Mouse (Mus musculus): ENCODE results near the gene Eno1. TPM values are rescaled to one million over a fixed set of nuclear protein-coding genes. Genes with fewer than 3 reads are reported as not detected.
"Not testable (repeated sequence)": the region's sequence is repeated elsewhere in the genome, so short reads cannot be mapped to it uniquely, and the experiment has no call there.

The Eno1 gene
- polyA plus RNA-seq, 1 experiment from 2014 or later, result 1,276 TPM

GRCm38 (mm10) chr4:150266655-150267223 is 30.2 kb downstream of the Eno1 start:
- no peak for ATAC-seq
- H3K9ac ChIP-seq (ENCODE audit: low read depth, low read length), result no peak overlapping the region
- H3K27me3 ChIP-seq (replicated peaks; ENCODE audit: control insufficient read depth, insufficient read depth, low read length), result no peaks in the 10 kb centered on the region
- WGBS, result 57% methylated on average over 21 of the region's 21 CpGs
- H3K36me3 ChIP-seq (ENCODE audit: control insufficient read depth, insufficient read depth, low read length), result no peaks in the 10 kb centered on the region
- no peaks in the 10 kb centered on the region for H3K9me3 ChIP-seq (ENCODE audit: control insufficient read depth, low read length)
- H3K4me1 ChIP-seq (ENCODE audit: control insufficient read depth, insufficient read depth, low read depth, low read length), result peaks cover 2% of the 10 kb centered on the region; the same call in 1 of the 2 replicates
- H3K4me3 ChIP-seq (ENCODE audit: low read length), result no peak overlapping the region
- 0 out of 2 replicates have a peak overlapping the region, but pooled peaks have one; percentile 59 for H3K27ac ChIP-seq (ENCODE audit: low read depth, low read length)
- H3K4me2 ChIP-seq (ENCODE audit: low read length), result peak overlapping the region; percentile 32

- Histone ChIP-seq H3K4me1 (ENCODE audit: control insufficient read depth, insufficient read depth, low read depth, low read length) (peaks cover 9% of the 10 kb centered on the region), H3K9me3 (ENCODE audit: control insufficient read depth, low read length) (no peaks in the 10 kb centered on the region), H3K9ac (ENCODE audit: low read depth, low read length) (no peak overlapping the region), H3K4me2 (ENCODE audit: low read length) (no peak overlapping the region), H3K27me3 (replicated peaks; ENCODE audit: control insufficient read depth, insufficient read depth, low read length) (no peaks in the 10 kb centered on the region), H3K4me3 (ENCODE audit: low read length) (no peak overlapping the region), H3K27ac (ENCODE audit: low read depth, low read length) (no peak overlapping the region), H3K36me3 (ENCODE audit: control insufficient read depth, insufficient read depth, low read length) (no peaks in the 10 kb centered on the region)
- ATAC-seq, result no peak
- 84% methylated on average over 33 of the region's 33 CpGs for WGBS
These were observed 32.4 kb downstream of the Eno1 start for GRCm38 (mm10) chr4:150268674-150269653.

- no peak overlapping the region for H3K4me2 ChIP-seq (ENCODE audit: low read length)
- ATAC-seq, result no peak
- no peak overlapping the region for H3K9ac ChIP-seq (ENCODE audit: low read depth, low read length)
- H3K9me3 ChIP-seq (ENCODE audit: control insufficient read depth, low read length), result no peaks in the 10 kb centered on the region
- no peak overlapping the region for H3K4me3 ChIP-seq (ENCODE audit: low read length)
- peaks cover 9% of the 10 kb centered on the region for H3K4me1 ChIP-seq (ENCODE audit: control insufficient read depth, insufficient read depth, low read depth, low read length)
- WGBS, result 57% methylated on average over 7 of the region's 7 CpGs
- H3K27me3 ChIP-seq (replicated peaks; ENCODE audit: control insufficient read depth, insufficient read depth, low read length), result no peaks in the 10 kb centered on the region
- no peaks in the 10 kb centered on the region for H3K36me3 ChIP-seq (ENCODE audit: control insufficient read depth, insufficient read depth, low read length)
- H3K27ac ChIP-seq (ENCODE audit: low read depth, low read length), result no peak overlapping the region
These were observed 33.2 kb downstream of the Eno1 start for GRCm38 (mm10) chr4:150269679-150270078.

GRCm38 (mm10) chr4:150270718-150271117 is 34.2 kb downstream of the Eno1 start:
- not testable (repeated sequence) for H3K27ac ChIP-seq (ENCODE audit: low read depth, low read length); H3K9me3 ChIP-seq (ENCODE audit: control insufficient read depth, low read length); ATAC-seq; H3K36me3 ChIP-seq (ENCODE audit: control insufficient read depth, insufficient read depth, low read length); H3K4me2 ChIP-seq (ENCODE audit: low read length); H3K4me3 ChIP-seq (ENCODE audit: low read length); H3K9ac ChIP-seq (ENCODE audit: low read depth, low read length); H3K27me3 ChIP-seq (replicated peaks; ENCODE audit: control insufficient read depth, insufficient read depth, low read length); H3K4me1 ChIP-seq (ENCODE audit: control insufficient read depth, insufficient read depth, low read depth, low read length)
- 67% methylated on average over 3 of the region's 4 CpGs for WGBS

- H3K4me1 ChIP-seq (ENCODE audit: control insufficient read depth, insufficient read depth, low read depth, low read length), result peaks cover 7% of the 10 kb centered on the region
- WGBS, result 3% methylated on average over 9 of the region's 9 CpGs
- H3K27me3 ChIP-seq (replicated peaks; ENCODE audit: control insufficient read depth, insufficient read depth, low read length), result no peaks in the 10 kb centered on the region
- H3K27ac ChIP-seq (ENCODE audit: low read depth, low read length), result no peak overlapping the region
- no peaks in the 10 kb centered on the region for H3K36me3 ChIP-seq (ENCODE audit: control insufficient read depth, insufficient read depth, low read length)
- no peak overlapping the region for H3K4me2 ChIP-seq (ENCODE audit: low read length)
- no peak overlapping the region for H3K4me3 ChIP-seq (ENCODE audit: low read length)
- ATAC-seq, result peak; percentile 65
- no peaks in the 10 kb centered on the region for H3K9me3 ChIP-seq (ENCODE audit: control insufficient read depth, low read length)
- no peak overlapping the region for H3K9ac ChIP-seq (ENCODE audit: low read depth, low read length)
These were observed 36.2 kb downstream of the Eno1 start for GRCm38 (mm10) chr4:150272725-150273124.

GRCm38 (mm10) chr4:150275531-150275930 is 39.0 kb downstream of the Eno1 start:
- Histone ChIP-seq H3K4me3 (ENCODE audit: low read length) (no peak overlapping the region), H3K4me2 (ENCODE audit: low read length) (no peak overlapping the region), H3K36me3 (ENCODE audit: control insufficient read depth, insufficient read depth, low read length) (no peaks in the 10 kb centered on the region), H3K9me3 (ENCODE audit: control insufficient read depth, low read length) (no peaks in the 10 kb centered on the region), H3K9ac (ENCODE audit: low read depth, low read length) (no peak overlapping the region), H3K27me3 (replicated peaks; ENCODE audit: control insufficient read depth, insufficient read depth, low read length) (no peaks in the 10 kb centered on the region), H3K4me1 (ENCODE audit: control insufficient read depth, insufficient read depth, low read depth, low read length) (peaks cover 10% of the 10 kb centered on the region), H3K27ac (ENCODE audit: low read depth, low read length) (no peak overlapping the region)
- no peak for ATAC-seq
- 80% methylated on average over 5 of the region's 5 CpGs for WGBS

- not testable (repeated sequence) for ATAC-seq; H3K4me3 ChIP-seq (ENCODE audit: low read length); H3K27me3 ChIP-seq (replicated peaks; ENCODE audit: control insufficient read depth, insufficient read depth, low read length); H3K27ac ChIP-seq (ENCODE audit: low read depth, low read length); H3K4me1 ChIP-seq (ENCODE audit: control insufficient read depth, insufficient read depth, low read depth, low read length); H3K9me3 ChIP-seq (ENCODE audit: control insufficient read depth, low read length); H3K4me2 ChIP-seq (ENCODE audit: low read length); H3K9ac ChIP-seq (ENCODE audit: low read depth, low read length); H3K36me3 ChIP-seq (ENCODE audit: control insufficient read depth, insufficient read depth, low read length)
- WGBS, result 84% methylated on average over 5 of the region's 7 CpGs
These were observed 42.8 kb downstream of the Eno1 start for GRCm38 (mm10) chr4:150279336-150279735.

- Histone ChIP-seq H3K9ac (ENCODE audit: low read depth, low read length) (no peak overlapping the region), H3K27ac (ENCODE audit: low read depth, low read length) (no peak overlapping the region), H3K4me2 (ENCODE audit: low read length) (no peak overlapping the region), H3K9me3 (ENCODE audit: control insufficient read depth, low read length) (no peaks in the 10 kb centered on the region), H3K4me1 (ENCODE audit: control insufficient read depth, insufficient read depth, low read depth, low read length) (peaks cover 8% of the 10 kb centered on the region), H3K27me3 (replicated peaks; ENCODE audit: control insufficient read depth, insufficient read depth, low read length) (no peaks in the 10 kb centered on the region), H3K36me3 (ENCODE audit: control insufficient read depth, insufficient read depth, low read length) (no peaks in the 10 kb centered on the region), H3K4me3 (ENCODE audit: low read length) (no peak overlapping the region)
- WGBS, result 55% methylated on average over 2 of the region's 2 CpGs
- ATAC-seq, result no peak
These were observed 43.5 kb downstream of the Eno1 start for GRCm38 (mm10) chr4:150280002-150280401.

GRCm38 (mm10) chr4:150280459-150280858 is 43.9 kb downstream of the Eno1 start:
- Histone ChIP-seq H3K27ac (ENCODE audit: low read depth, low read length) (peak overlapping the region; percentile 98), H3K4me3 (ENCODE audit: low read length) (peak overlapping the region; percentile 90), H3K9ac (ENCODE audit: low read depth, low read length) (no peak overlapping the region), H3K36me3 (ENCODE audit: control insufficient read depth, insufficient read depth, low read length) (no peaks in the 10 kb centered on the region), H3K9me3 (ENCODE audit: control insufficient read depth, low read length) (no peaks in the 10 kb centered on the region), H3K27me3 (replicated peaks; ENCODE audit: control insufficient read depth, insufficient read depth, low read length) (no peaks in the 10 kb centered on the region), H3K4me1 (ENCODE audit: control insufficient read depth, insufficient read depth, low read depth, low read length) (peaks cover 8% of the 10 kb centered on the region), H3K4me2 (ENCODE audit: low read length) (peak overlapping the region; percentile 73)
- no peak for ATAC-seq
- 43% methylated on average over 4 of the region's 4 CpGs for WGBS

Measured in hindbrain, embryonic 16.5 days (tissue).